Mouse (Mus musculus) hindbrain, embryonic 11.5 days (tissue): ENCODE measurements around the gene Nif3l1. TPM values are rescaled to one million over a fixed set of nuclear protein-coding genes. Genes with fewer than 3 reads are reported as not detected.

Experiments
- ATAC-seq: fragments of 200-750 bp; cut with Nextera tagmentation; 2 replicates; pipeline ENCODE4 v1.8.0; 2017; ENCODE audit warnings: mild to moderate bottlenecking, moderate TSS enrichment, moderate library complexity; ENCODE audit not compliant: low FRiP score
- DNase-seq: peaks from one replicate; pipeline ENCODE4 v3.0.0-alpha.2; 2015; ENCODE audit warnings: low spot score
- H3K27ac ChIP-seq: fragments of 300-500 bp; sonication (generic); 2 replicates; pipeline ENCODE4 v1.5.1; 2014; ENCODE audit warnings: mild to moderate bottlenecking, low read depth, low read length
- H3K27me3 ChIP-seq: fragments of 300-500 bp; sonication (generic); 2 replicates; pipeline ENCODE4 v1.6.1; 2014; ENCODE audit warnings: mild to moderate bottlenecking, low read length, moderate library complexity, mixed read lengths; ENCODE audit not compliant: control insufficient read depth, insufficient read depth
- H3K36me3 ChIP-seq: fragments of 300-500 bp; sonication (generic); 2 replicates; pipeline ENCODE4 v1.6.1; 2014; ENCODE audit warnings: mild to moderate bottlenecking, low read length, moderate library complexity, mixed read lengths; ENCODE audit not compliant: control insufficient read depth, insufficient read depth
- H3K4me1 ChIP-seq: fragments of 300-500 bp; sonication (generic); replicated peaks from 2 replicates; pipeline ENCODE4 v1.6.1; 2014; ENCODE audit warnings: low read length, mixed read lengths; ENCODE audit not compliant: control insufficient read depth, insufficient read depth
- H3K4me2 ChIP-seq: fragments of 300-500 bp; sonication (generic); replicated peaks from 2 replicates; pipeline ENCODE4 v1.6.1; 2014; ENCODE audit warnings: mild to moderate bottlenecking, low read depth, low read length
- H3K4me3 ChIP-seq: fragments of 300-500 bp; sonication (generic); 2 replicates; pipeline ENCODE4 v1.5.1; 2014; ENCODE audit warnings: low read depth, low read length
- H3K9ac ChIP-seq: fragments of 300-500 bp; sonication (generic); 2 replicates; pipeline ENCODE4 v1.6.1; 2014; ENCODE audit warnings: low read depth, low read length
- H3K9me3 ChIP-seq: fragments of 300-500 bp; sonication (generic); 2 replicates; pipeline ENCODE4 v1.6.1; 2016; ENCODE audit warnings: low read length; ENCODE audit not compliant: control insufficient read depth
- WGBS: fragments of 180-500 bp; shearing (Covaris S2); extraction: QIAGEN DNeasy Blood & Tissue Kit; methylation state at CpG from one replicate; pipeline ENCODE4 v1.1.7; 2014; 5-methylcytosine and 5-hydroxymethylcytosine counted together
- polyA plus RNA-seq: library from polyadenylated mRNA; unstranded; fragments of >200 nt; fragmentation: Nextera tagmentation; extraction: Ambion mirVana; gene quantifications from 2 replicates; pipeline ENCODE4 v1.2.1, GENCODE M21; 2014

Nif3l1 gene
- 67.2 and 69.8 TPM in 2 replicates for polyA plus RNA-seq

- H3K36me3 ChIP-seq: no peaks in the 10 kb centered on the region
- peak; percentile 94 for ATAC-seq
- no peaks in the 10 kb centered on the region for H3K27me3 ChIP-seq
- peak within 1 kb of the TSS; percentile 68 for H3K9ac ChIP-seq
- H3K9me3 ChIP-seq: no peaks in the 10 kb centered on the region
- WGBS: under 1% methylated on average over 33 of the region's 33 CpGs
- H3K4me2 ChIP-seq: peak within 1 kb of the TSS; percentile 61
- H3K4me1 ChIP-seq: no peaks in the 10 kb centered on the region
- H3K4me3 ChIP-seq: peak within 1 kb of the TSS; percentile 49
- H3K27ac ChIP-seq: peak within 1 kb of the TSS; percentile 49
- peak; percentile 84 for DNase-seq
Measured at GRCm38 (mm10) chr1:58445143-58445722, at the start of gene Nif3l1, which contains the start of gene Ppil3. TSS of gene Nif3l1 (plus strand) at chr1:58445151. TSS of gene Ppil3 (minus strand) at chr1:58445486.

- ATAC-seq (no peak), DNase-seq (no peak)
- WGBS: 91% methylated on average over 3 of the region's 3 CpGs
- no peak overlapping the region for H3K4me3 ChIP-seq
- H3K27ac ChIP-seq: no peak overlapping the region
- no peaks in the 10 kb centered on the region for H3K9me3 ChIP-seq
- H3K4me1 ChIP-seq: peaks cover 3% of the 10 kb centered on the region
- no peaks in the 10 kb centered on the region for H3K27me3 ChIP-seq
- H3K9ac ChIP-seq: no peak overlapping the region
- H3K36me3 ChIP-seq: peaks cover 13% of the 10 kb centered on the region
- H3K4me2 ChIP-seq: no peak overlapping the region
Measured at GRCm38 (mm10) chr1:58395341-58395740, 49.6 kb upstream of the Nif3l1 start.

GRCm38 (mm10) chr1:58396179-58396578 lies 48.8 kb upstream of the Nif3l1 start:
- H3K4me2 ChIP-seq: no peak overlapping the region
- no peak overlapping the region for H3K9ac ChIP-seq
- 97% methylated on average over 1 of the region's 1 CpGs for WGBS
- H3K4me1 ChIP-seq: peaks cover 3% of the 10 kb centered on the region
- H3K36me3 ChIP-seq: peaks cover 18% of the 10 kb centered on the region
- no peak for ATAC-seq
- H3K9me3 ChIP-seq: no peaks in the 10 kb centered on the region
- no peak overlapping the region for H3K27ac ChIP-seq
- H3K4me3 ChIP-seq: no peak overlapping the region
- DNase-seq: no peak
- no peaks in the 10 kb centered on the region for H3K27me3 ChIP-seq

- 92% methylated on average over 6 of the region's 6 CpGs for WGBS
- Histone ChIP-seq H3K27ac (no peak overlapping the region), H3K4me2 (no peak overlapping the region), H3K36me3 (peaks cover 21% of the 10 kb centered on the region), H3K4me1 (no peaks in the 10 kb centered on the region), H3K27me3 (no peaks in the 10 kb centered on the region), H3K9ac (no peak overlapping the region), H3K9me3 (no peaks in the 10 kb centered on the region), H3K4me3 (no peak overlapping the region)
- DNase-seq (no peak), ATAC-seq (no peak)
Measured at GRCm38 (mm10) chr1:58397731-58398130, 47.2 kb upstream of the Nif3l1 start.

- no peaks in the 10 kb centered on the region for H3K9me3 ChIP-seq
- H3K27me3 ChIP-seq: no peaks in the 10 kb centered on the region
- no peak overlapping the region for H3K27ac ChIP-seq
- no peak overlapping the region for H3K4me2 ChIP-seq
- WGBS: 90% methylated on average over 6 of the region's 6 CpGs
- no peak overlapping the region for H3K4me3 ChIP-seq
- H3K36me3 ChIP-seq: peaks cover 16% of the 10 kb centered on the region
- H3K9ac ChIP-seq: no peak overlapping the region
- DNase-seq (no peak), ATAC-seq (no peak)
- H3K4me1 ChIP-seq: no peaks in the 10 kb centered on the region
Measured at GRCm38 (mm10) chr1:58401396-58401795, 43.6 kb upstream of the Nif3l1 start.

- Histone ChIP-seq H3K4me3 (no peak overlapping the region), H3K9me3 (no peaks in the 10 kb centered on the region), H3K36me3 (peaks cover 13% of the 10 kb centered on the region; the same call in 1 of the 2 replicates), H3K27ac (no peak overlapping the region), H3K27me3 (no peaks in the 10 kb centered on the region), H3K9ac (no peak overlapping the region), H3K4me2 (no peak overlapping the region), H3K4me1 (no peaks in the 10 kb centered on the region)
- 97% methylated on average over 5 of the region's 5 CpGs for WGBS
- no peak for DNase-seq
- no peak for ATAC-seq
Measured at GRCm38 (mm10) chr1:58403745-58404144, 41.2 kb upstream of the Nif3l1 start.

- Histone ChIP-seq H3K27ac (no peak overlapping the region), H3K36me3 (peaks cover 14% of the 10 kb centered on the region), H3K4me1 (no peaks in the 10 kb centered on the region), H3K9ac (no peak overlapping the region), H3K4me2 (no peak overlapping the region), H3K27me3 (no peaks in the 10 kb centered on the region), H3K4me3 (no peak overlapping the region), H3K9me3 (no peaks in the 10 kb centered on the region)
- no peak for DNase-seq
- WGBS: 96% methylated on average over 7 of the region's 7 CpGs
- ATAC-seq: no peak
Measured at GRCm38 (mm10) chr1:58407321-58407720, 37.6 kb upstream of the Nif3l1 start.

- H3K4me2 ChIP-seq: no peak overlapping the region
- H3K27ac ChIP-seq: no peak overlapping the region
- ATAC-seq (no peak), DNase-seq (no peak)
- no peaks in the 10 kb centered on the region for H3K27me3 ChIP-seq
- 89% methylated on average over 6 of the region's 6 CpGs for WGBS
- no peaks in the 10 kb centered on the region for H3K9me3 ChIP-seq
- no peaks in the 10 kb centered on the region for H3K4me1 ChIP-seq
- no peak overlapping the region for H3K4me3 ChIP-seq
- peaks cover 16% of the 10 kb centered on the region for H3K36me3 ChIP-seq
- no peak overlapping the region for H3K9ac ChIP-seq
Measured at GRCm38 (mm10) chr1:58408141-58408540, 36.8 kb upstream of the Nif3l1 start.

GRCm38 (mm10) chr1:58409553-58410197 lies 35.3 kb upstream of the Nif3l1 start:
- no peaks in the 10 kb centered on the region for H3K9me3 ChIP-seq
- no peak overlapping the region for H3K4me3 ChIP-seq
- ATAC-seq (no peak), DNase-seq (no peak)
- H3K4me2 ChIP-seq: no peak overlapping the region
- no peaks in the 10 kb centered on the region for H3K4me1 ChIP-seq
- peaks cover 21% of the 10 kb centered on the region for H3K36me3 ChIP-seq
- no peak overlapping the region for H3K9ac ChIP-seq
- 79% methylated on average over 5 of the region's 5 CpGs for WGBS
- H3K27ac ChIP-seq: no peak overlapping the region
- no peaks in the 10 kb centered on the region for H3K27me3 ChIP-seq
